In the genomic region with DNA sequence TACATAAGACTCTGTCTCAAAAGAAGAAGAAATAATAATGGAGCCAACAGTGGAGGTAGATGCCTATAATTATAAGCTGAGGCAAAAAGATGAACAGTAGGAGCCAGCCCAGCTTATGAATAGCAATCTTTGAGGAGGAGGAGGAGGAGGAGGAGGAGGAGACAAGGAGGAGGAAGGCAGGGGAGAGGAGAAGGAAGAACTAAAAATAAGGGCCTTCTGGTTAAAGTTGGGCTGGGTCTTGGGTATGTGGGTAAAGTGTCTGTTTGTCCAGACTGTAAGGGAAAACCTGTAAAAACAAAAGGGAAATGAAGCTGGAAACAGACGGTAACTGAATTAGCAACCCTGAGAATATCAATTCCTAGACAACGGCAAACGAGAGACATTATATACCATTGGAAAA, we compare ENCODE assay signal across 11 mouse cellular contexts. TPM values are rescaled to one million over a fixed set of nuclear protein-coding genes. Genes with fewer than 3 reads are reported as not detected.
DNase-seq lines count a peak whose midpoint lies in the region; ATAC-seq lines count a peak whose summit lies in the region.
"Had no signal": no experiment of that assay in that cellular context is flagged by ENCODE, and none has a peak within 500 bp of the region (broad histone marks: within the 10 kb centered on the region; RNA-seq: fewer than 3 reads in every experiment).

No protein-coding gene starts in this region.

- no peak overlapping the region for H3K9ac ChIP-seq in liver, embryonic 11.5 days (ENCODE audit: low read depth, low read length)
- H3K9ac ChIP-seq in hindbrain, embryonic 14.5 days: peak overlapping the region; percentile 49
- H3K9ac ChIP-seq in midbrain, embryonic 11.5 days (ENCODE audit: low read length): no peak overlapping the region

- no peaks in the 10 kb centered on the region for H3K27me3 ChIP-seq in liver, embryonic 11.5 days (replicated peaks; ENCODE audit: control insufficient read depth, insufficient read depth, low read length)
- H3K27me3 ChIP-seq in hindbrain, embryonic 14.5 days (ENCODE audit: control insufficient read depth, insufficient read depth, low read length): no peaks in the 10 kb centered on the region
- H3K27me3 ChIP-seq in midbrain, embryonic 11.5 days (ENCODE audit: control insufficient read depth, insufficient read depth, low read length): no peaks in the 10 kb centered on the region

- no peak overlapping the region for H3K4me3 ChIP-seq in liver, embryonic 11.5 days (ENCODE audit: low read depth, low read length)
- peak overlapping the region; percentile 60 for H3K4me3 ChIP-seq in hindbrain, embryonic 14.5 days (replicated peaks; ENCODE audit: low read length)
- no peak overlapping the region for H3K4me3 ChIP-seq in midbrain, embryonic 11.5 days (ENCODE audit: low read depth, low read length)

- peak overlapping the region; percentile 70; the same call in 1 of the 2 replicates for H3K27ac ChIP-seq in liver, embryonic 11.5 days (ENCODE audit: low read depth, low read length)
- peak overlapping the region; percentile 96 for H3K27ac ChIP-seq in hindbrain, embryonic 14.5 days
- no peak overlapping the region for H3K27ac ChIP-seq in midbrain, embryonic 11.5 days (ENCODE audit: low read depth, low read length)

- 84% methylated on average over 3 of the region's 3 CpGs for WGBS in liver, embryonic 11.5 days
- 79% methylated on average over 3 of the region's 3 CpGs for WGBS in hindbrain, embryonic 14.5 days
- 91% methylated on average over 3 of the region's 3 CpGs for WGBS in midbrain, embryonic 11.5 days

- peaks cover 5% of the 10 kb centered on the region for H3K36me3 ChIP-seq in liver, embryonic 11.5 days (ENCODE audit: control insufficient read depth, insufficient read depth, low read length)
- H3K36me3 ChIP-seq in hindbrain, embryonic 14.5 days (replicated peaks; ENCODE audit: control insufficient read depth, insufficient read depth): peaks cover 23% of the 10 kb centered on the region
- peaks cover 4% of the 10 kb centered on the region; the same call in 1 of the 2 replicates for H3K36me3 ChIP-seq in midbrain, embryonic 11.5 days (ENCODE audit: control insufficient read depth, insufficient read depth, low read length)

- no peaks in the 10 kb centered on the region for H3K9me3 ChIP-seq in liver, embryonic 11.5 days (ENCODE audit: control insufficient read depth, low read length)
- H3K9me3 ChIP-seq in hindbrain, embryonic 14.5 days (ENCODE audit: control insufficient read depth, low read length): no peaks in the 10 kb centered on the region
- no peaks in the 10 kb centered on the region for H3K9me3 ChIP-seq in midbrain, embryonic 11.5 days (ENCODE audit: control insufficient read depth, low read length)

- 0 out of 2 replicates have a peak overlapping the region, but pooled peaks have one; percentile 1 for H3K4me2 ChIP-seq in liver, embryonic 11.5 days
- H3K4me2 ChIP-seq in hindbrain, embryonic 14.5 days (replicated peaks): peak overlapping the region; percentile 54
- H3K4me2 ChIP-seq in midbrain, embryonic 11.5 days: peak overlapping the region; percentile 24; the same call in 1 of the 2 replicates

- ATAC-seq in liver, embryonic 11.5 days (replicated peaks; ENCODE audit: low FRiP score): no peak
- ATAC-seq in hindbrain, embryonic 14.5 days (ENCODE audit: low FRiP score): no peak
- ATAC-seq in midbrain, embryonic 11.5 days (ENCODE audit: low FRiP score): no peak

- H3K4me1 ChIP-seq in liver, embryonic 11.5 days (replicated peaks; ENCODE audit: control insufficient read depth, insufficient read depth, low read length): peaks cover 36% of the 10 kb centered on the region
- peaks cover 24% of the 10 kb centered on the region for H3K4me1 ChIP-seq in hindbrain, embryonic 14.5 days (replicated peaks; ENCODE audit: control insufficient read depth, insufficient read depth, low read length)
- peaks cover 11% of the 10 kb centered on the region for H3K4me1 ChIP-seq in midbrain, embryonic 11.5 days (ENCODE audit: control insufficient read depth, insufficient read depth, low read length)

- no peak for DNase-seq in liver, embryonic 11.5 days (ENCODE audit: low spot score)
- DNase-seq in liver: no peak
- no peak for DNase-seq in hindbrain, embryonic 14.5 days (ENCODE audit: low spot score)
- DNase-seq in midbrain, embryonic 11.5 days (ENCODE audit: low spot score, missing footprints): no peak
- no peak for DNase-seq in cerebellum, postnatal 36 days
- no peak for DNase-seq in thymus, adult 18-20 months
- no peak for DNase-seq in Muller cell, postnatal 12 days (ENCODE audit: inconsistent ontology term)
- no peak for DNase-seq in kidney, adult 11 months
- DNase-seq: adrenal gland, adult 8-10 months; lung, adult 18-20 months; thymus, postnatal 36 days had no signal

RNA-seq across cellular contexts. Expression of a gene that starts 1.1 kb away (rescaled TPM):
- 51.2 and 54.7 TPM in 2 replicates for polyA plus RNA-seq in liver, embryonic 11.5 days (2014; fragmentation: Nextera tagmentation; extraction: Ambion mirVana)
- 78.1 and 83.0 TPM in 2 replicates for polyA plus RNA-seq in hindbrain, embryonic 14.5 days (2014; fragmentation: Nextera tagmentation; extraction: Ambion mirVana)
- 43.1 and 49.7 TPM in 2 replicates for polyA plus RNA-seq in midbrain, embryonic 11.5 days (2014; fragmentation: Nextera tagmentation; extraction: Ambion mirVana)

RNA-seq across cellular contexts. Expression of a gene that starts 43.0 kb away (rescaled TPM):
- polyA plus RNA-seq in liver, embryonic 11.5 days (2014; fragmentation: Nextera tagmentation; extraction: Ambion mirVana): 21.6 and 26.3 TPM in 2 replicates
- polyA plus RNA-seq in hindbrain, embryonic 14.5 days (2014; fragmentation: Nextera tagmentation; extraction: Ambion mirVana): 73.7 and 79.1 TPM in 2 replicates
- polyA plus RNA-seq in midbrain, embryonic 11.5 days (2014; fragmentation: Nextera tagmentation; extraction: Ambion mirVana): 8.1 and 9.4 TPM in 2 replicates

RNA-seq across cellular contexts. Expression of a gene that starts 46.9 kb away (rescaled TPM):
- 2.2 and 2.3 TPM in 2 replicates for polyA plus RNA-seq in liver, embryonic 11.5 days (2014; fragmentation: Nextera tagmentation; extraction: Ambion mirVana)
- polyA plus RNA-seq in hindbrain, embryonic 14.5 days (2014; fragmentation: Nextera tagmentation; extraction: Ambion mirVana): 6.7 and 8.2 TPM in 2 replicates
- polyA plus RNA-seq in midbrain, embryonic 11.5 days (2014; fragmentation: Nextera tagmentation; extraction: Ambion mirVana): 0.66 and 0.89 TPM in 2 replicates

RNA-seq across cellular contexts. Expression of a gene that starts 52.0 kb away (rescaled TPM):
- polyA plus RNA-seq in liver, embryonic 11.5 days (2014; fragmentation: Nextera tagmentation; extraction: Ambion mirVana): 112 and 121 TPM in 2 replicates
- 54.4 and 83.3 TPM in 2 replicates for polyA plus RNA-seq in hindbrain, embryonic 14.5 days (2014; fragmentation: Nextera tagmentation; extraction: Ambion mirVana)
- 98.6 and 117 TPM in 2 replicates for polyA plus RNA-seq in midbrain, embryonic 11.5 days (2014; fragmentation: Nextera tagmentation; extraction: Ambion mirVana)

RNA-seq across cellular contexts. Expression of a gene that starts 58.4 kb away (rescaled TPM):
- polyA plus RNA-seq in liver, embryonic 11.5 days (2014; fragmentation: Nextera tagmentation; extraction: Ambion mirVana): 3.6 and 5.2 TPM in 2 replicates
- 0.94 and 0.99 TPM in 2 replicates for polyA plus RNA-seq in hindbrain, embryonic 14.5 days (2014; fragmentation: Nextera tagmentation; extraction: Ambion mirVana)
- 0.51 and 0.58 TPM in 2 replicates for polyA plus RNA-seq in midbrain, embryonic 11.5 days (2014; fragmentation: Nextera tagmentation; extraction: Ambion mirVana)

Comparison
In these comparisons a context has a peak if more than half of its experiments do, and no peak if none do; other contexts are left out.
1. H3K4me2 ChIP-seq: peak in every context shown above with its lines; median percentile 54 in hindbrain, embryonic 14.5 days; 24 in midbrain, embryonic 11.5 days; 1 in liver, embryonic 11.5 days.